Mouse (Mus musculus) right cerebral cortex, postnatal 14 days (tissue): ENCODE results near the gene Cyp3a59.
"Not testable (repeated sequence)": the region's sequence is repeated elsewhere in the genome, so short reads cannot be mapped to it uniquely, and the experiment has no call there.

ENCODE experiments used
- DNase-seq: peaks from one replicate; pipeline ENCODE4 v3.0.0; 2022

Gene Cyp3a59

DNA sequence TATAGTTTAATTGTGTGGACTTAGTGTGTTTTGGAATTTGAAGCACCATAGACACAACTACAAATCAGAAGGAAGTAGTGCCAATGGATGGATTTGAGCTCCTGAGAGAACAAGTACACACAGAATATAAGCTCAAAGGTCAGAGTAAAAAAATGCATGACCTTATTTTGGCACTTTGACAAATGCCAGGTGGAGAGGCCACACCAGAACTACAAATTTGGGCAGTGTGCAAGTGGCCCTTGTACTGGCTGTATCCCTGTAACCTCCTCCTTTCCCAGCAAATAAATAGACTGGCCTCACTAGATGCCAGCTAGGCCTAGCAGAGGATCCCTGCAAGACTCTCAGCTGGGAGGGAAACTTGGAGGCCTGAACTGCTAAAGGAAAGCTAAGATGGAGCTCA is at the start of gene Cyp3a59:
TSS of gene Cyp3a59 (plus strand) at position 313 of the 400 bp plus-strand sequence.
- not testable (repeated sequence) for DNase-seq

- no peak for DNase-seq
Observed at GRCm38 (mm10) chr5:146070099-146070498, 9.0 kb upstream of the Cyp3a59 start.

DNA sequence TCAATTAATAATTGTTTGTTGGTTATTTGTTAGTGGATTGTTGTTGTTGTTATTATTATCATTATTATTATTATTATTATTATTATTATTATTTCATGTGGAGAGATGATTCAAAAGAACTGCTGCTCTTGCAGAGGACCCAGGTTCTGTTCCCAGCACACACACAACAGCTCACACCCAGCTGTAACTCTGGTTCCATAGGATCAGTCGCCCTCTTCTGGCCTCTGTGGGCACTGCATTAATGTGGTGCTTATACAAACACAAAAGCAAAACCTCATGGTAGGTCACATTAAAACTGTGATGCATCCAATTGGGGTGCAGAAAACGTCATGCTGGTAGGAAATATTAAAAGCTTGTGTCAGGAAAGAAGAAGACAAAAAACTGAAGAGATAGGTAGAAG is 68.8 kb downstream of the Cyp3a59 start:
- DNase-seq: no peak

DNA sequence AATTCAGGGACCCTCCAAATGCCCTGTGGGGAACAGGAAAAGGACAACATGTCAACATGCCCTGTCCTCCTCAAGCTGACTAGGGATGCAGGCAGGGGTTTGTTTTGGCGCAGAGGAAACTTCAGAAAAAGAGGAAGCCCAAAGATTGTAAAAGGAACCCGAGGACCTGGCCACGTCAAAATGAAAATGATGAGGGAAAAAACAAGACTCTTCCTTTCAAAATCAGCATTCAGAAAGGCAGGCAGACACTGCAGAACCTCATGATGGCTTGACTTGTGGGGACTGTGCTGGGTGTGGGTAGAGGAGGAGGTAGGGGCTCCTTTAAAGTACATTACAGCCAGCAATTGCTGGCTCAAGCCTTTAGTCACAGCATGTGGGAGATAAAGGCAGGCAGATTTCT is 71.4 kb downstream of the Cyp3a59 start:
- no peak for DNase-seq

DNA sequence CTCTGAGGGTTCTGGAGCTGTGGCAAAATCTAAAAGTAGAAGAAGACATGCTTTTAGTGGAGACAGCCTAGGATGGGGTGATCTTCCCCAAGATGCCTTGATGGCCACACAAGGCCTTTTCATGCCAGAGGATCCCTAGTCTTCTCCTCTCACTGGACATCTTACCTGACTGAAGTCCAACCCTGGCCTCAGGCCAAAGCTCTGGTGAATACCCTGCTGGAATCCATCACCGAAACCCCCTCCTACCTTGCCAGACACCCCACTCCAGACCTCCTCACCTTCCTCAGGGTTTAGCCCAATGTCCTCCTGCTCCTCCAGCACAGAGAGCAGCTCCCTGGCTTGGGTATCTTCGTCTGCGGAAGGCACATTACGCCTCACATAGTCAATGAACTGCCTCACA is 79.3 kb downstream of the Cyp3a59 start:
- DNase-seq: not testable (repeated sequence)

DNA sequence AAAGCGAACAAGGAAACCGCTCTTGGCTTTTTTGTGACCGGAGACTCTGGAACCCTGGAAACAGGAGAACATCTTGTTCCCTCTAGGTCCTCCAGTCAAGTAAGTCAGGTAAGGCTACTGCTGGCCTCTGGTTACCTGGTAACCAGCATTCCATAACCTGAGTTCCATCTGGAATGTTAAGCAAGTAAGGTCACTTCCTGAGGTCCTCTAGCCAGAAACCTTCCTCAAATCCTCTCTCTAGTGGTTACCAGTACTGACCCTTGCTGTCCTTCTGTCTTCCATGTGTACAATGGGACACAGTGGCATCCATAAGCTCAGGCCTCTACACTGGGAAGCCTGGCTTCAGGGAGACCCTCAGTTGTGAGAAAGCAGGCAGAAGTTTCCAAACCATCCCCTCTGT is 81.4 kb downstream of the Cyp3a59 start, which contains the start of gene Gm5565:
TSS of gene Gm5565 (minus strand) at position 101 of the 400 bp plus-strand sequence.
- not testable (repeated sequence) for DNase-seq
